Mouse (Mus musculus) ovary, adult 2 months (tissue): ENCODE data around the gene Ldlrad1. TPM values are rescaled to one million over a fixed set of nuclear protein-coding genes. Genes with fewer than 3 reads are reported as not detected.

Source experiments
- polyA plus RNA-seq: library from polyadenylated mRNA; depleted of rRNA; stranded (reverse); fragments of >200 nt; gene quantifications from 2 replicates; pipeline ENCODE4 v1.2.3, GENCODE M21; 2012; rRNA removed

The Ldlrad1 gene
- 44.9 and 46.0 TPM in 2 replicates for polyA plus RNA-seq

GRCm38 (mm10) chr4:107208880-107209279 is at the start of gene Ldlrad1:
Ldlrad1 (plus strand) TSS chr4:107209180.

GRCm38 (mm10) chr4:107178182-107178829 is 30.7 kb upstream of the Ldlrad1 start, which contains the start of gene Tmem59:
Tmem59 (plus strand) TSS chr4:107178399.

GRCm38 (mm10) chr4:107178830-107179490 is 30.0 kb upstream of the Ldlrad1 start, which contains the start of gene Tceanc2:
Tceanc2 (minus strand) TSS chr4:107179116.

GRCm38 (mm10) chr4:107253125-107254091 is 44.4 kb downstream of the Ldlrad1 start, which contains the start of the genes Lrrc42 and Hspb11:
Lrrc42 (minus strand) TSS chr4:107253532.
Hspb11 (plus strand) TSS chr4:107253593.

Other genes with a start within 250 kb of the Ldlrad1 start
- gene Mrpl37, start 142.3 kb upstream of the Ldlrad1 start, polyA plus RNA-seq, result 64.6 and 92.3 TPM in 2 replicates
- gene Cyb5rl, start 142.2 kb upstream of the Ldlrad1 start, polyA plus RNA-seq, result 8.9 and 9.4 TPM in 2 replicates
- gene Cdcp2, start 112.3 kb upstream of the Ldlrad1 start, polyA plus RNA-seq, result 0.09 TPM in 1 of 2 replicates, not detected in the other
- 236 and 333 TPM in 2 replicates for gene Tmem59, start 30.8 kb upstream of the Ldlrad1 start, polyA plus RNA-seq
- 4.5 and 5.5 TPM in 2 replicates for gene Tceanc2, start 30.1 kb upstream of the Ldlrad1 start, polyA plus RNA-seq
- gene Lrrc42, start 44.4 kb downstream of the Ldlrad1 start, polyA plus RNA-seq, result 17.3 and 20.4 TPM in 2 replicates
- 0.61 and 1.7 TPM in 2 replicates for gene Hspb11, start 44.4 kb downstream of the Ldlrad1 start, polyA plus RNA-seq
- 2.0 TPM in 2 replicates for gene Dio1, start 98.0 kb downstream of the Ldlrad1 start, polyA plus RNA-seq
- gene Yipf1, start 105.2 kb downstream of the Ldlrad1 start, polyA plus RNA-seq, result 34.4 and 50.2 TPM in 2 replicates
- gene Ndc1, start 158.6 kb downstream of the Ldlrad1 start, polyA plus RNA-seq, result 17.3 and 41.1 TPM in 2 replicates
- 5.5 and 6.4 TPM in 2 replicates for gene Glis1, start 225.4 kb downstream of the Ldlrad1 start, polyA plus RNA-seq